Mouse (Mus musculus) thymus, adult 2 months (tissue): ENCODE results near the gene Cpsf4.

ENCODE experiments used
- CTCF ChIP-seq: fragments of 200-500 bp; IDR thresholded peaks from 2 replicates; pipeline ENCODE4 v1.5.1; 2012; ENCODE audit warnings: mild to moderate bottlenecking, control low read depth, low read length, moderate library complexity, borderline replicate concordance; ENCODE audit not compliant: control insufficient read depth, poor library complexity, insufficient read depth; ENCODE audit errors: extremely low read depth
- POLR2A ChIP-seq: fragments of 200-500 bp; IDR thresholded peaks from 2 replicates; pipeline ENCODE4 v1.6.1; 2012; ENCODE audit warnings: mild to moderate bottlenecking, low read length, control low read depth, moderate library complexity; ENCODE audit not compliant: control insufficient read depth, poor library complexity, insufficient read depth; ENCODE audit errors: extremely low read depth

GRCm38 (mm10) chr5:145218671-145219070 is 51.7 kb downstream of the Cpsf4 start:
- TF ChIP-seq POLR2A (no peak), CTCF (no peak)
